Mouse (Mus musculus): ENCODE results near the gene Spz1.

Gene Spz1

DNA sequence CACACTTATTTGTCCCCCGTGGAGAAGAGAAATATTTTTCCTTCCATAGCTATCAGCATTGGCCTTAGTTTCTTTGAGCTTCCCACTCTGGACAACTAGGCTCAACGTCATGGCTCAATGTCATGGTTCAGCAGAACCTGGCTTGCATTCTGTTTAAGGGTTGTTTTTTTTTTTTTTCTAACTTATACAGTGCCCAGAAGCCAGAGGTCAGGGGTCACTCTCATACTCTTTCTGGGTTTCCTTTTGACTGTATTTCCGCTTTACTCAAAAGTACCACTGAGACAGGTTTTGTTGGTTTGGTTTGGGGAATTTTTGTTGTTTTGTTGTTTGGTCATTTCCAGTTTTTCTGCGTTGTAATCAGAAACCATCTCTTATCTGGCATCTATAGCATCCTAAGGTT lies 2.2 kb upstream of the Spz1 start:
- DNase-seq (ENCODE audit: low spot score), result no peak

DNA sequence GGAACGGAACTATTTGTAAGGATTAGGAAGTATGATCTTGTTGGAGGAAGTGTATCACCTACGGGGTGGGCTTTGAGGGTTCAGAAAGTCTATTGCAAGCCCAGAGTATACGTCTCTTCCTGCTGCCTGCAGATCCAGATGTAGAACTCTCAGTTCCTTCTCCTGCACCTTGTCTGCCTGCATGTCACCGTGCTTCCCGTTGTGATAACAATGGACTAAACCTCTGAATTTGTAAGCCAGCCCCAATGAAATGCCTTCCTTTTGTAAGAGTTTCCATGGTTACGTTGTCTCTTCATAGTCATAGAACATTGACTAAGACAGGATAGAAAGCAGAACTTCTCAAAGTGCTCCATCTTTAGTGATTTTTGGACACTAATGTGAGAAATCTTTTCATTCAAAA lies 716 bp upstream of the Spz1 start:
- DNase-seq (ENCODE audit: low spot score), result no peak

DNA sequence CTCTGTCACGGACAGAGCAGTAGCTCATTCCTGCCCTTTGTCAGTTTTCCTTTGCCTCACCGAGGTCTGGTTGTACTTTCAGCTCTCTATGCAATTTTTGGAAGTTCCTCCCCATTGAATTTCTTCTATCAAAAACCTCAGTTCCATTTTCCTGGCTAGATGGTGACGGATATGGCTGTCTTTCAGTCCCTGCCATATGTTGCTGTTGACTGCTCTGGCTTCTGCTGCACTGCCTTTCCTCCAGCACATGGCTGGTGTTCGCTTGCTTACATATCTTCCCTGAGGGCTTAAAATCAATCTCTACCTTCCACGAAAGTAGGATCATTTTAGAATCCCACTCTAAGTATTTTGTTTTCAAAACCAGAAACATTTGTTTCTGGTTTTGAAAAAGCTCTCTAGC lies 16.5 kb downstream of the Spz1 start:
- no peak for DNase-seq (ENCODE audit: low spot score)

DNA sequence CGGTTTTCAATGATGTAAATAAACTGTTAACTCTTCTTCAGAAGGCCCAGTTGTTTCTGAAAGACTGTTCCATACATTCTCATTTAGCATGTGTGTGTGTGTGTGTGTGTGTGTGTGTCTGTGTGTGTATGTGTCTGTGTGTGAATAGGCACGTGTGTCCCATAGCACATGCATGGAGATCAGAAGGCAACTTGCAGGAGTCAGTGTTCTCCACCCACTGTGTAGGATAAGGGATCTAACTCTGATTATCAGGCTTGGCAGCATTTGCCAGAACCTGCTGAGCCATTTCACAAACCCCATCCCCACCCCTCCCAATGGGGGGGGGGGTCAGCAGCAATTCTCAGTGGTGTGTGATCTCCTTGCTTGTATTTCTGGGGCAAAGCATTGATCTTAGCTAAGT lies 18.7 kb downstream of the Spz1 start:
- no peak for DNase-seq (ENCODE audit: low spot score)

DNA sequence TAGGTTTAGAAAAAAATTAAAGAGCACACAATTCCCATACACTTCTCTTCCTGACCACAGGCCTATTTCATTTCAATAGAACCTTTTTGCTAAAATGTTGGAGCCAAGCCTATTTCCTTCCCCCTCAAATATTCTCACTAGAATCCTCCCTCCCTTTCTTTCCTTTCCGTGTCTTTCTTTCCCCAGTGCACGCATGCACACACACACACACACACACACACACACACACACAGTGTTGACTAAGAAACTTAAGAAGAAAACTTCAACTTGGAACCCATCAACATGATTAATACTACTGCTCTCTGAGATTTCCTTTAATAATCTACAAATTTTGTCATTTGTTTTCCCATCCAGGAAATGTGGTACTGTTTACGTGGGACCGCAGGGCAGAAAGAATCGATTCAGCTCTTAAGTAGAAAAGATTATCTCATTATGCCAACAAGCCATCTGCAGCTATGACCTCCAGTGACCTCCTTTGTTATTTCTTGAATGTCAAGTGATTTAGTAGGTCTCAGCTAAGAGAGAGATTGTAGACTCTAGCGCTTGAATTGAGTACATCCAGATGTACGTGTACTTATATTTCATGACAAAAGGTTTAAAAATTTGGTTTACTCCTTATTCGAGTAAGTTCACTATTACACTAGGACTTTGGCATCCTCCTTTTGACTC lies 19.4 kb downstream of the Spz1 start:
- no peak for DNase-seq (ENCODE audit: low spot score)

DNA sequence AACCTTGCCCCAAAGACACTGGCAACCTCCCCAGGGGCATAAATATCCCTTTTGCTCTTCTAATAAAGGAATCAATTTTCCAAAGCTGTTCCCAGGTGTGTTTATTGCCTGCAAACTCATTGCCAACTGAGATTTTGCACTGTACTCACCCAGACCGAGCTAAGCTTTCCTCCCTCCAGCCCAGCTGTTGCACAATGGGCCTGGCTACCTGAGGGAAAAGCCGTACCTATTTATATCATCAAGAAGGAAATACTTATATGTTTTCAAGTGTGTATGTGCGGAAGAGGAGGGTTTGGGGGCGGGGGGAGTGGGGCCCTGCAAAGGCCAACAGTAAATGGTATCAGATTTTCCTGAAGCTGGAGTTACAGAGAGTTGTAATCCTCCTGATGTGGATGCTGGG lies 28.9 kb downstream of the Spz1 start:
- no peak for DNase-seq (ENCODE audit: low spot score)

DNA sequence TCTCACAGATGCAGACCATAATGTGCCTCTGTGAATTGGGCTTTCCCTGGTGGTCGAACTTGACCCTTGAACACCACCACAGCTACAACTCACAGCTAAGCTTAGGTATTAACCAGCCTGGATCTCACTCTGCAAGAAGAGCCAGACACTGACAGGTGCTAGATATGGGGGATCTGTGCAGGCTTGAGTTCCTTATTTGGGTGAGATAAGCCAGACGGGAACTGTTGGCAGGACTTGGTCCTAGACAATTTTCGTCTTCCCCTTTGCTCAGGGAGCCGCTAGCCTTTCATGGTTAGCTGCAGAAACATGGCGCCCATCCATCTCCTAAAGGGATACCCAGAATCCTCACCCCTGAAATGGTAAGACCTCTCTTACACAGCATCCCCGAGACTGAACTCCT lies 35.0 kb downstream of the Spz1 start:
- no peak for DNase-seq (ENCODE audit: low spot score)

DNA sequence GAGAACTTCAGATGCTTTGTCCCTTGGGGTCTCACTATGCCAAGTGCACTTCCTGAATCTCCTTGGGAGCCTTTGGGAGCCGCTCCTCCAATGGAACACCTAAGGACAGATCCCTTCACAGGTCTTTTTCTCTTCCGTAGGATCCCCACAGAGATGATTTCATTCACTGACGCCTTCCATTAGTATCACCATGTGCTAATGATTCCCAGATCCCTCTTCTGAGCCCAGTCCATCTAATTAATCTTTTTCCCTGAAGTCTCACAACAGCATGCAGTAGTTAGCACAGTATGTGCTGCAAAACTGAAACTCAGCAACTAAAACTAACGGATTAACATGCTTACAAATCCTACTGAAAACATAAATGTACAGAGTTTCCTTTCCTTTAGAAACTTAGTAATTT lies 36.8 kb downstream of the Spz1 start:
- DNase-seq (ENCODE audit: low spot score), result no peak

DNA sequence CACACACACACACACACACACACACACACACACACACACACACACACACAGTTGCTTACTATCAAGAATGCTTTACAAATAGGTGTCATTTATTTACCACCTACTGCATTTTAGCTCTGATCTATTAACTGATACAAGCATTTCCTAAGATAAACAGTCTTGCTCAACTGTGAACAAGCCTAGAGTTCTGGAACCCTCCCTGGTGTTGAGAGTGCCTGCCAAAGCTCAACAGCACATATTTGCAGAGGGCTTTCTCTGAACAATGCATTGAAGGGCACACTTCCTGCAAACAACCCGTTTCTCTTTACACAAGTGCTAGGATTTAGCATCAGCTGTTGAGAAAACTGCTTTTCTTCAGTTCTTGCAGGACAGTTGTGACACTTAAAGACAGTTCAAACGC lies 42.2 kb downstream of the Spz1 start:
- no peak for DNase-seq (ENCODE audit: low spot score)

DNA sequence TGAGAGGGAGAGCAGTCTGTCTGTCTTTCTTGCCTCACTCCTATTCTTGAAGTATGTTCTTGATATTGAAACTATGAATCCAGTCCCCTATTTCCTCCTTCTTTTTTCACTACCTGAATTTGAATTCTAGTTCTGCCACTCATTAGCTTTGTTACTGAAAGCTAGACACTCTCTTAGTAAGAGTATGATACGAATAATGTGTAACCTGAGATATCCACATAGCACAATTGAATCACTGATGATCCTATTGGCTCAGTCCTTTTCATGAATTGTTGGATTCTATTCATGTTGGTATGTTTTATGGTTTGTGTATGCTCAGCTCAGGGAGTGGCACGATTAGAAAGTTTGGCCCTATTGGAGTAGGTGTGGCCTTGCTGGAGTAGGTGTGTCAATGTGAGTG lies 43.8 kb downstream of the Spz1 start:
- DNase-seq (ENCODE audit: low spot score), result no peak

DNA sequence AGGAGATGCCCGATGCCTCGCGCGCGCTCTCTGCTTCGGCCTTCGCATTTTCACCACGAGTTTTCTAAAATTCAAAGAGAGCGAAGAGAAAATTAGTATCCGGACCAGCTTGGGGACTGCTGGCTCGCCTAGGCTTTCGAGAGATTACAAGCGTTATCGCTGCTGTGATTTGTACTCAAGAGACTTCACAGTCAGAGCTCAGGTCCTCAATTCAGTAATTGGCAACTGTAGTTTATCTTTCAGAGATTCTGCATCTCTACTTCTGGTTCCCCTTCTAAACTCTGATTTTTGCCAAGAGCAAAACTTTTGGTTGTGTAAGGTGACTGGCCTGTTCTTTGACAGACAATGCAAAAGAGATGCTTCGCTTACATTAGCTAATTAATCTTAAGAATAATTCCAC lies 44.7 kb downstream of the Spz1 start:
- no peak for DNase-seq (ENCODE audit: low spot score)

DNA sequence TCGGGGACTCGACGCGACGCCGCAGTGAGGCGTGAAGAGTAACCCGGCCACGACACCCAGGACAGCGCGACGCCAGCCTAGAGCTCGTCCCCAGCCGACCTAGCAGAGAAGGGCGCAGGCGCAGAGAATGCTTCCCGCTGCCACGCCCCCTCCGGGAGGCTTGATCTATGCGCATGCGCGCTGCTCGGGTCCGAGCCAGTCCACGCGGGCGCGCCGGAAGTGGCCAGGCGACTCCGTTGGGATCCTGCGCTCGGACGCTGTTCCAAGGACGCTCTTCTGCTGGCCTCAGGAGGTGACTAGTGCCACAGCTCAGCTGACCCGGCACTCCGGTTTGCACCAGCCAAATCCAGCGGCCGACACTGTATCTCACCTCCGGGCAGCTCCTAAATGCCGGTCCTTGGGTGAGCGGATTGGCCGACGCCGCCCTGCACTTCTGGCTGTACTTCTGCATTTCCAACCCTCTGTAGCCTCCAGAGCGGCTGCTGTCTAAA lies 45.2 kb downstream of the Spz1 start, which contains the start of gene Zfyve16:
TSS of gene Zfyve16 (minus strand) at position 148 of the 491 bp plus-strand sequence.
- DNase-seq (ENCODE audit: low spot score), result peak; percentile 92

DNA sequence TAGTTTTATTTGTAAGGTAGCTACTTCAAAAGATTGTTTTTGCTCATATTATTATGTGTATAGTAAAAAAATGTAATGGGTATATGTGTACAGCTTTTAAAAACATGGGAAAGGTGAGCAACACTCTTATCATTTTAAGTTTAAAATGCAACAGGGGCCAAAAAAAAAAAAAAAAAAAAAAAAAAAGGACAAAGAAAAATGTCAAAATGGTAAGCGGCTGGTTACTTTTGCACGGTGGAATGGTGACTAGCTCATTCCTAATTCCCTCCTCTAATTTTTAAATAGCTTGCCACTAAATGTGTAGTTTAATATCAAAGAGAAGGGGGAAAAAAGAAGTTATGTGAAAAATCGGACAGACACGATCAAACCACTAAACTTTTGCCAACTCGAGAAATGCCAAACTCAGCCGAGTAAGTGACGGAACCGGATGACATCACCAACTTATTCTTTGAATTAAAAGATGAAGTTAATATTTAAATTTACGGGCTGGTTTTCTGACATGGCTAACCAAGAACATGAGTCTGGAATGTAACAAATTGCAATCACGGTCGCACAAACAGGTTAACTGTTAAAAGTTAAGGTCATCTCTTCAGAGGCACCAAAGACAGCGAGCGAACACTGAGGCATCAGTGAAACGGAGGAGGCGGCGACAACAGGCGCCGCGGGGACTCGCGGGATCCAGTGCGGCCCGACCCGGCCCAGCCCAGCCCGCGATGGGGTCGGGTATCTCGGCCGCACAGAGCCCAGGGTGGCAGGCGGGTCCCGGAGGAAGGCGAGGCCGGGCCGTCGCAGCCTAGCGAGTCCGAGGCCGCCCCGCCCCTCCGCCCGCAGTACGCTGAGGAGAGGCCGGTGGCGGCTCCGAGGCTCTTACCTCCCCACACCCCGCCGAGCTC lies 45.9 kb downstream of the Spz1 start:
- DNase-seq (ENCODE audit: low spot score), result no peak
